In genomic region chr16:67619906-67620781, GRCm38 (mm10) we compare ENCODE assay signal across 8 mouse cellular contexts. TPM values are rescaled to one million over a fixed set of nuclear protein-coding genes. Genes with fewer than 3 reads are reported as not detected.
DNase-seq lines count a peak whose midpoint lies in the region; ATAC-seq and TF ChIP-seq lines count a peak whose summit lies in the region.

No protein-coding gene starts in this region.

- no peaks in the 10 kb centered on the region for H3K27me3 ChIP-seq in forebrain, embryonic 12.5 days
- no peaks in the 10 kb centered on the region for H3K27me3 ChIP-seq in hindbrain, embryonic 12.5 days
- peaks cover 8% of the 10 kb centered on the region for H3K27me3 ChIP-seq in lung, postnatal 0 days (replicated peaks; ENCODE audit: insufficient read depth, low read length)

- TF ChIP-seq EP300 in lung, postnatal 0 days (IDR thresholded peaks at IDR 0.05): no peak

- TF ChIP-seq CTCF in lung, postnatal 0 days (IDR thresholded peaks at IDR 0.05): peak; percentile 32

- peak; percentile 50 for ATAC-seq in cerebellum, adult (ENCODE audit: insufficient number of reproducible peaks, low FRiP score, low TSS enrichment)
- ATAC-seq in forebrain, embryonic 12.5 days (ENCODE audit: low FRiP score): peak; percentile 66
- peak; percentile 71 for ATAC-seq in hindbrain, embryonic 12.5 days (ENCODE audit: low FRiP score)
- ATAC-seq in lung, postnatal 0 days: peak; percentile 16

- peak overlapping the region; percentile 66 for H3K9ac ChIP-seq in forebrain, embryonic 12.5 days
- H3K9ac ChIP-seq in hindbrain, embryonic 12.5 days: peak overlapping the region; percentile 75
- H3K9ac ChIP-seq in lung, postnatal 0 days (replicated peaks; ENCODE audit: low read depth): no peak overlapping the region

- H3K4me2 ChIP-seq in forebrain, embryonic 12.5 days: peak overlapping the region; percentile 72
- H3K4me2 ChIP-seq in hindbrain, embryonic 12.5 days (replicated peaks): peak overlapping the region; percentile 77
- H3K4me2 ChIP-seq in lung, postnatal 0 days (replicated peaks; ENCODE audit: low read depth, low read length): peak overlapping the region; percentile 97

- DNase-seq in ZHBTc4 (ENCODE audit: low read depth, low spot score) (peak; percentile 65), MN1 (ENCODE audit: low spot score) (no peak)
- DNase-seq in layer of hippocampus, postnatal 14 days (ENCODE audit: low spot score in 2 of 2): peak; percentile 84 to 89
- peak; percentile 15 for DNase-seq in lung, postnatal 0 days (ENCODE audit: low spot score)
- DNase-seq in retina, embryonic 14.5 days (ENCODE audit: low spot score): peak; percentile 87

- no peaks in the 10 kb centered on the region for H3K36me3 ChIP-seq in forebrain, embryonic 12.5 days (replicated peaks)
- no peaks in the 10 kb centered on the region for H3K36me3 ChIP-seq in hindbrain, embryonic 12.5 days
- no peaks in the 10 kb centered on the region for H3K36me3 ChIP-seq in lung, postnatal 0 days (ENCODE audit: insufficient read depth, low read length)

- H3K4me3 ChIP-seq in forebrain, embryonic 12.5 days (replicated peaks): peak overlapping the region; percentile 71
- peak overlapping the region; percentile 76 for H3K4me3 ChIP-seq in hindbrain, embryonic 12.5 days
- H3K4me3 ChIP-seq in lung, postnatal 0 days (ENCODE audit: low read depth, low read length): peak overlapping the region; percentile 55

- under 1% methylated on average over 47 of the region's 61 CpGs for WGBS in forebrain, embryonic 12.5 days
- WGBS in hindbrain, embryonic 12.5 days: under 1% methylated on average over 61 of the region's 61 CpGs
- under 1% methylated on average over 55 of the region's 61 CpGs for WGBS in lung, postnatal 0 days

- peak overlapping the region; percentile 81 for H3K27ac ChIP-seq in forebrain, embryonic 12.5 days
- H3K27ac ChIP-seq in hindbrain, embryonic 12.5 days: peak overlapping the region; percentile 87
- no peak overlapping the region for H3K27ac ChIP-seq in lung, postnatal 0 days (ENCODE audit: low read length)

- H3K4me1 ChIP-seq in forebrain, embryonic 12.5 days: peaks cover 8% of the 10 kb centered on the region
- H3K4me1 ChIP-seq in hindbrain, embryonic 12.5 days: 0 out of 2 replicates have a peak, but pooled peaks cover 2% of the 10 kb centered on the region
- H3K4me1 ChIP-seq in lung, postnatal 0 days (ENCODE audit: insufficient read depth, low read depth, low read length): peaks cover 7% of the 10 kb centered on the region; the same call in 1 of the 2 replicates

- H3K9me3 ChIP-seq in forebrain, embryonic 12.5 days: no peaks in the 10 kb centered on the region
- H3K9me3 ChIP-seq in hindbrain, embryonic 12.5 days (replicated peaks): no peaks in the 10 kb centered on the region
- no peaks in the 10 kb centered on the region for H3K9me3 ChIP-seq in lung, postnatal 0 days (ENCODE audit: low read length)

RNA-seq across cellular contexts. Expression of gene Cadm2, which starts 0.6 kb away (rescaled TPM):
- 9.5 and 11.0 TPM in 2 replicates for polyA plus RNA-seq in forebrain, embryonic 12.5 days (2016; fragmentation: Nextera tagmentation; extraction: Ambion mirVana)
- polyA plus RNA-seq in hindbrain, embryonic 12.5 days (2016; fragmentation: Nextera tagmentation; extraction: Ambion mirVana): 14.3 and 14.8 TPM in 2 replicates
- total RNA-seq in layer of hippocampus, postnatal 14 days (2021): 100 to 1,000 TPM; 252 to 256 TPM
- 0.24 and 0.80 TPM in 2 replicates for polyA plus RNA-seq in lung, postnatal 0 days (2015; fragmentation: Nextera tagmentation; extraction: Ambion mirVana)

Comparison
In these comparisons a context has a peak if more than half of its experiments do, and no peak if none do; other contexts are left out.
1. ATAC-seq: peak in every context shown above with its lines; median percentile 71 in hindbrain, embryonic 12.5 days; 66 in forebrain, embryonic 12.5 days; 50 in cerebellum, adult; 16 in lung, postnatal 0 days.